Mouse (Mus musculus): ENCODE data around the gene Klhl4.
A peak's percentile ranks its signal among the peaks of the same experiment; 100 is the strongest.

Klhl4 gene

DNA sequence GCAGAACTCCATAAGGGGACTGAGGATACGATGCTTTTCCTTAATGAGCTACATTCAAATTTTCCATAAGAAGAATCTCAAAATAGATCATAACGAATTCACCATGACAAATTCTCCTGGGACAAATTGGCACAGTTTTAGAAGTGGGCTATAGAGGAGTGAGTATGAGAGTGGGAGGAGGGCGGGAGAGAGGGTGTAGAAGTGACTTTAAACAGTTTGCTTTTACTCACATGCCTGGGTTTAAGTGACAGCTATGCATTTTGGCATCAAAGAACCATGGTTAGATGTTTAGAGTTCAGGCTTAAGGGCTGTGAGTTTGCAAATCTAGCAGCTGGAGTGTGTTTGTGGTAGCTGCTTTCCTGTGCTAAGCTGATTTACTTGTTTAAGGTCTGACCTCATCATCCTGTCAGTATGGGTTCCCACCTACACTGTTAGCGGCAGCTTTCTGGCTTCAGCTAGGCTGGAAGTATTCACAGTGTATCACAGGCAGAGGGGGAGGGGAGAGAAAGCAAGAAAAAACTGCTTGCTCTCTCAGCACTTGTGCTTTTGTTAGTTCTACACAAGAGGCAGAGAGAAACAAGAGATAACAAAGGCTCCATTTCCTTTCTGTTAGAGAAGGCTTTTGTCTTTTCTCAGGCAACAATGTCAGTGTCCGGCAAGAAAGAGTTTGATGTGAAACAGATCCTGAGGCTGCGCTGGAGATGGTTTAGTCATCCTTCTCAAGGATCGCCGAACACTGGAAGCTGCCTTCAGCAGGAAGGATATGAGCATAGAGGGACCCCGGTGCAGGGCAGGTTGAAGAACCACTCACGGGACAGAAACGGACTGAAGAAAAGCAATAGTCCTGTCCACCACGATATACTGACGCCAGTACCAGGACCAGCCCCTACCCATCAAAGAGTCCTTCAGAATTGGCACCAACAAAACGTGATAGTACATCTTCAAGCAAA, at the start of gene Klhl4:
Klhl4 (plus strand) TSS at position 552 of the 950 bp plus-strand sequence.
- peak; percentile 56 for DNase-seq (ENCODE audit: low spot score)

DNA sequence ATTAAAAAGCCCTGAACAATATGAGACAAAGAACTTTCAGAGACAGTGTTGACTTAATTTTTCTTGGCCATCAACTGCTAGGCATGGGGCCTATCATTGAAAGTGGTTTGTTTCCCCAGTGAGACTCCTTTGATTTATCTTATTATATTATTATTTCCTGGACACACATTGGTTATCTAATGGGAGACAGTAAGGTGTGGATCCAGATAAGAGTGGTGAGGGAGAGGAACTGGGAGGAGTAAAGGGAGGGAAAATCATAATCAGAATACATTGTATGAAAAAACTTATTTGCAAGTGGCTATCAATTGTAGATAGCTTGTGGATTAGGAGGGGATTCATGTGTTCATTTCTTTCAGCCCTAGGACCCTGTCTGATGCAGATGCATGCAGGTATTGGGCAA, 10.0 kb downstream of the Klhl4 start:
- no peak for DNase-seq (ENCODE audit: low spot score)

DNA sequence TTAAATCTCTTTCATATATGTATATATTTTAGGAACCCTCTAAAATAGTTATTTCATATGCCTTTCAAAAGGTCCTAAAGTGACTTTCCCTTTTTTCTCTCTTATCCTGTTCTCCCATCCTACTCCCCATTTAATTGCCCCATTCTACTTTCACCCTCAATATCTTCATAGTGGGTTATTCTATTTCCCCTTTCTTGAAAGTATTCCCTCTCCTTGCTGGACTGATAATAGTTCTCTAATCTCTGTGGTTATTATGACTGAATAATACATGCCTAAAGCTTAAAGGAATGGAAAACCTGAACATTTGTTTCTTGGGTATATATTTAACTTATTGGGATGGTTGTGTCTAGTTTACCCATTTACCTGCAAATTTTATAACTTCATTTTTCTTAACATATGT, 12.6 kb downstream of the Klhl4 start:
- DNase-seq (ENCODE audit: low spot score), result no peak

DNA sequence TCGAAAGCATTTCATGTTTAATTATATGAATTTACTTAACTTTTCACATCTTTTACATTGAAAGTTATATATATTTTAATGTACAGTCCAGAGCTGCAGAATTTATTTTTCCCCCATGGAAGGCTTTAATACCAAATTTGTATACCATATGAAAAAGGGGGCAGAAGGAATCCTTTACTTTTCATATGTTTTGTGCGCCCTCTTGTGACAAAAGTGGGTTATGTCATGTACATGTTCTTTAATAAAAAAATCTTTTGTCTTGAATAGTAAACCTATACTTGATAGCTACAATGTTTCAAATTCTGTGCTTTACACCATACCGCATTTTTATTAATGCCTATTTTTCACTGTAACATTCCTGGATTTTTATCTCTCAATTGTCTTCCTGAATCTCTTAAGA, 84.0 kb downstream of the Klhl4 start:
- peak; percentile 58 for DNase-seq (ENCODE audit: low spot score)

DNA sequence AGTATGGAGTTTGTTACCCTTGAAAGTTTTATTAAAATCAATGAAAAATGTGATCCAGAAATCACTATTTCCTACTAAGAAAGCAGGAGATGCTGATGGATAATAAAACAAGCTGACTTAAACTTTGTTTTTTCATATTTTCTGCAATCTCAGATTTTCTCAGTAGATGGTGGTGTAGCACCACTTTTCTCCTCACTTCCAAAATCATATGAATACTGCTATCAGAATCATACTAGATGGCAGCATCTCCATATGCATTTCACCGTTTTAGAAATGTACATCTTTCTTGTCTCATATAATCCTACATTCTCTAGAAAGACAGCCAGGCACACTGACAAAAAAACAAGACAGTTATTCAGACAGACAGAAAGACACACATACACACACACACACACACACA, 108.2 kb downstream of the Klhl4 start:
- peak; percentile 22 for DNase-seq (ENCODE audit: low spot score)

All from retina, embryonic 14.5 days (tissue).